ENCODE assay signal across 11 mouse cellular contexts in the genomic region with DNA sequence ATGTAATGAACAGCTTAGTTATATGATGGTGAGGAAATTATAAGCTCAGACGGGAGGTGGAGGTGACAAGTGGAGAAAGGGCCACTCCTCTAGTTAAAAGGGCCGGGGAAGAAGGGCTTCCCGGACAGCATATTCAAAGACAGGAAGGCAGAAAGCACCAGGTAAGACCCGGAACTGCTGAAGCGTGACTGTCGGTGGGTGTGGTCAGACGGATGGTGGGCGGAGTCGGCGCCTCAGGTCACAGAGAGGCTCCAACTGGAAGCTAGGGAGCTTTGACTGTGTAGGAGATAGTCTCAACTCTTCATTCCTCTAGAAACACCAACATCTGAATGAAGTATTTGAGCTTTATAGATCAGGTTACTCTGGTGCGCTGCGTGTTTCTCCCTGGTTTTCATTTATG. TPM values are rescaled to one million over a fixed set of nuclear protein-coding genes. Genes with fewer than 3 reads are reported as not detected.
DNase-seq lines count a peak whose midpoint lies in the region; ATAC-seq and TF ChIP-seq lines count a peak whose summit lies in the region.
"Had no signal": no experiment of that assay in that cellular context is flagged by ENCODE, and none has a peak within 500 bp of the region (broad histone marks: within the 10 kb centered on the region; RNA-seq: fewer than 3 reads in every experiment).

No protein-coding gene starts in this region.

- ATAC-seq in hindbrain, embryonic 11.5 days (ENCODE audit: low FRiP score): no peak
- peak; percentile 90 for ATAC-seq in liver, embryonic 12.5 days
- no peak for ATAC-seq in stomach, embryonic 14.5 days (ENCODE audit: insufficient number of reproducible peaks, insufficient read depth, low FRiP score, low read depth)
- ATAC-seq in midbrain, postnatal 0 days (ENCODE audit: low FRiP score): no peak
- ATAC-seq: hindbrain, postnatal 0 days had no signal

- no peak for DNase-seq in hindbrain, embryonic 11.5 days (ENCODE audit: low spot score)
- no peak for DNase-seq in hindbrain, embryonic 10.5 days (ENCODE audit: low spot score)
- DNase-seq in R1 (ENCODE audit: low read depth, low spot score): peak; percentile 71
- DNase-seq in Muller cell, postnatal 12 days (ENCODE audit: inconsistent ontology term): no peak
- DNase-seq in midbrain, postnatal 0 days (ENCODE audit: low spot score): no peak
- no peak for DNase-seq in cerebellum, postnatal 36 days
- DNase-seq: gastrocnemius, adult 2 months had no signal

- TF ChIP-seq CTCF in midbrain, postnatal 0 days (IDR thresholded peaks at IDR 0.05): no peak

- H3K4me1 ChIP-seq in hindbrain, embryonic 11.5 days (replicated peaks; ENCODE audit: control insufficient read depth, insufficient read depth, low read length): no peaks in the 10 kb centered on the region
- H3K4me1 ChIP-seq in hindbrain, embryonic 10.5 days (replicated peaks): 0 out of 2 replicates have a peak, but pooled peaks cover 2% of the 10 kb centered on the region
- H3K4me1 ChIP-seq in liver, embryonic 12.5 days: peaks cover 13% of the 10 kb centered on the region
- no peaks in the 10 kb centered on the region for H3K4me1 ChIP-seq in stomach, embryonic 14.5 days (ENCODE audit: control insufficient read depth, insufficient read depth, low read length)
- H3K4me1 ChIP-seq in midbrain, postnatal 0 days (ENCODE audit: insufficient read depth, low read length): no peaks in the 10 kb centered on the region

- 0 out of 2 replicates have a peak overlapping the region, but pooled peaks have one; percentile 1 for H3K4me2 ChIP-seq in hindbrain, embryonic 11.5 days (replicated peaks; ENCODE audit: low read depth, low read length)
- H3K4me2 ChIP-seq in liver, embryonic 12.5 days: peak overlapping the region; percentile 58
- H3K4me2 ChIP-seq in stomach, embryonic 14.5 days (replicated peaks; ENCODE audit: low read depth, low read length): 0 out of 2 replicates have a peak overlapping the region, but pooled peaks have one; percentile 3
- H3K4me2 ChIP-seq in midbrain, postnatal 0 days (ENCODE audit: low read depth, low read length, poor library complexity, severe bottlenecking): no peak overlapping the region
- H3K4me2 ChIP-seq: limb, embryonic 12.5 days had no signal

- H3K4me3 ChIP-seq in hindbrain, embryonic 11.5 days (ENCODE audit: low read depth, low read length): no peak overlapping the region
- H3K4me3 ChIP-seq in hindbrain, embryonic 10.5 days: no peak overlapping the region
- H3K4me3 ChIP-seq in liver, embryonic 12.5 days: peak overlapping the region; percentile 27; the same call in 1 of the 2 replicates
- H3K4me3 ChIP-seq in stomach, embryonic 14.5 days (ENCODE audit: low read depth, low read length): no peak overlapping the region
- no peak overlapping the region for H3K4me3 ChIP-seq in midbrain, postnatal 0 days (ENCODE audit: low read depth, low read length)
- H3K4me3 ChIP-seq: gastrocnemius, adult 2 months; limb, embryonic 12.5 days had no signal

- no peaks in the 10 kb centered on the region for H3K36me3 ChIP-seq in hindbrain, embryonic 11.5 days (ENCODE audit: control insufficient read depth, insufficient read depth, low read length)
- H3K36me3 ChIP-seq in hindbrain, embryonic 10.5 days: no peaks in the 10 kb centered on the region
- H3K36me3 ChIP-seq in liver, embryonic 12.5 days: no peaks in the 10 kb centered on the region
- H3K36me3 ChIP-seq in stomach, embryonic 14.5 days (ENCODE audit: control insufficient read depth, insufficient read depth, low read length): no peaks in the 10 kb centered on the region
- no peaks in the 10 kb centered on the region for H3K36me3 ChIP-seq in midbrain, postnatal 0 days (ENCODE audit: insufficient read depth, low read length)
- H3K36me3 ChIP-seq: limb, embryonic 12.5 days had no signal

- WGBS in hindbrain, embryonic 11.5 days: 38% methylated on average over 12 of the region's 12 CpGs
- WGBS in hindbrain, embryonic 10.5 days: 43% methylated on average over 12 of the region's 12 CpGs
- 21% methylated on average over 12 of the region's 12 CpGs for WGBS in liver, embryonic 12.5 days (ENCODE audit: insufficient replicate concordance)
- WGBS in stomach, embryonic 14.5 days: 28% methylated on average over 12 of the region's 12 CpGs
- 45% methylated on average over 12 of the region's 12 CpGs for WGBS in midbrain, postnatal 0 days

- no peak overlapping the region for H3K27ac ChIP-seq in hindbrain, embryonic 11.5 days (ENCODE audit: low read depth, low read length)
- H3K27ac ChIP-seq in hindbrain, embryonic 10.5 days: no peak overlapping the region
- peak overlapping the region; percentile 48; the same call in 1 of the 2 replicates for H3K27ac ChIP-seq in liver, embryonic 12.5 days
- H3K27ac ChIP-seq in stomach, embryonic 14.5 days (ENCODE audit: low read length): no peak overlapping the region
- no peak overlapping the region for H3K27ac ChIP-seq in midbrain, postnatal 0 days (ENCODE audit: low read depth, low read length)
- H3K27ac ChIP-seq: gastrocnemius, adult 2 months; hindbrain, postnatal 0 days; limb, embryonic 12.5 days had no signal

- H3K9ac ChIP-seq in hindbrain, embryonic 11.5 days (ENCODE audit: low read depth, low read length): no peak overlapping the region
- H3K9ac ChIP-seq in liver, embryonic 12.5 days: 0 out of 2 replicates have a peak overlapping the region, but pooled peaks have one; percentile 2
- H3K9ac ChIP-seq in stomach, embryonic 14.5 days (replicated peaks; ENCODE audit: low read depth, low read length): no peak overlapping the region
- H3K9ac ChIP-seq in midbrain, postnatal 0 days (replicated peaks; ENCODE audit: low read length, poor library complexity, severe bottlenecking): no peak overlapping the region
- H3K9ac ChIP-seq: limb, embryonic 12.5 days had no signal

- H3K9me3 ChIP-seq in hindbrain, embryonic 11.5 days (ENCODE audit: control insufficient read depth, low read length): no peaks in the 10 kb centered on the region
- peaks cover 12% of the 10 kb centered on the region; the same call in 1 of the 2 replicates for H3K9me3 ChIP-seq in hindbrain, embryonic 10.5 days
- no peaks in the 10 kb centered on the region for H3K9me3 ChIP-seq in liver, embryonic 12.5 days (replicated peaks)
- no peaks in the 10 kb centered on the region for H3K9me3 ChIP-seq in stomach, embryonic 14.5 days (ENCODE audit: control insufficient read depth, low read depth, low read length)
- no peaks in the 10 kb centered on the region for H3K9me3 ChIP-seq in midbrain, postnatal 0 days (ENCODE audit: low read length)

- H3K27me3 ChIP-seq in hindbrain, embryonic 11.5 days (ENCODE audit: control insufficient read depth, insufficient read depth, low read length): no peaks in the 10 kb centered on the region
- H3K27me3 ChIP-seq in hindbrain, embryonic 10.5 days (ENCODE audit: insufficient read depth, poor library complexity, severe bottlenecking): 0 out of 2 replicates have a peak, but pooled peaks cover 4% of the 10 kb centered on the region
- H3K27me3 ChIP-seq in liver, embryonic 12.5 days (replicated peaks): peaks cover 29% of the 10 kb centered on the region
- no peaks in the 10 kb centered on the region for H3K27me3 ChIP-seq in stomach, embryonic 14.5 days (ENCODE audit: control insufficient read depth, insufficient read depth, low read length)
- no peaks in the 10 kb centered on the region for H3K27me3 ChIP-seq in midbrain, postnatal 0 days (ENCODE audit: insufficient read depth, low read length)
- H3K27me3 ChIP-seq: limb, embryonic 12.5 days had no signal

RNA-seq across cellular contexts. Expression of gene Gpsm2, which starts 8.2 kb away (rescaled TPM):
- 95.3 and 104 TPM in 2 replicates for polyA plus RNA-seq in hindbrain, embryonic 11.5 days (2014; fragmentation: Nextera tagmentation; extraction: Ambion mirVana)
- polyA plus RNA-seq in hindbrain, embryonic 10.5 days (2016; fragmentation: Nextera tagmentation; extraction: Ambion mirVana): 87.7 and 88.5 TPM in 2 replicates
- polyA plus RNA-seq in liver, embryonic 12.5 days (2016; fragmentation: Nextera tagmentation; extraction: Ambion mirVana): 51.1 and 53.9 TPM in 2 replicates
- 58.5 and 63.4 TPM in 2 replicates for polyA plus RNA-seq in stomach, embryonic 14.5 days (2014; fragmentation: Nextera tagmentation; extraction: Ambion mirVana)
- total RNA-seq in midbrain, postnatal 0 days (2014; rRNA removed): 8.6 and 10.6 TPM in 2 replicates
- 12.7 and 13.3 TPM in 2 replicates for polyA plus RNA-seq in midbrain, postnatal 0 days (2015; fragmentation: Nextera tagmentation; extraction: Ambion mirVana)

RNA-seq across cellular contexts. Expression of gene Aknad1, which starts 9.1 kb away (rescaled TPM):
- 0.11 TPM in 1 of 2 replicates, not detected in the other for polyA plus RNA-seq in hindbrain, embryonic 11.5 days (2014; fragmentation: Nextera tagmentation; extraction: Ambion mirVana)
- polyA plus RNA-seq in hindbrain, embryonic 10.5 days (2016; fragmentation: Nextera tagmentation; extraction: Ambion mirVana): 0.04 TPM in 1 of 2 replicates, not detected in the other
- 0.24 and 0.37 TPM in 2 replicates for polyA plus RNA-seq in liver, embryonic 12.5 days (2016; fragmentation: Nextera tagmentation; extraction: Ambion mirVana)
- 0.24 and 0.41 TPM in 2 replicates for polyA plus RNA-seq in stomach, embryonic 14.5 days (2014; fragmentation: Nextera tagmentation; extraction: Ambion mirVana)
- total RNA-seq in midbrain, postnatal 0 days (2014; rRNA removed): not detected in 2 replicates
- polyA plus RNA-seq in midbrain, postnatal 0 days (2015; fragmentation: Nextera tagmentation; extraction: Ambion mirVana): not detected in 2 replicates
- total RNA-seq: hindbrain, postnatal 0 days had no signal
- polyA plus RNA-seq: hindbrain, postnatal 0 days had no signal
